Mouse (Mus musculus): ENCODE measurements around the gene Phf10. TPM values are rescaled to one million over a fixed set of nuclear protein-coding genes. Genes with fewer than 3 reads are reported as not detected.
"Not testable (repeated sequence)": the region's sequence is repeated elsewhere in the genome, so short reads cannot be mapped to it uniquely, and the experiment has no call there.

Phf10 gene
- polyA plus RNA-seq (2016; fragmentation: Nextera tagmentation; extraction: Ambion mirVana) = 23.6 and 27.0 TPM in 2 replicates

DNA sequence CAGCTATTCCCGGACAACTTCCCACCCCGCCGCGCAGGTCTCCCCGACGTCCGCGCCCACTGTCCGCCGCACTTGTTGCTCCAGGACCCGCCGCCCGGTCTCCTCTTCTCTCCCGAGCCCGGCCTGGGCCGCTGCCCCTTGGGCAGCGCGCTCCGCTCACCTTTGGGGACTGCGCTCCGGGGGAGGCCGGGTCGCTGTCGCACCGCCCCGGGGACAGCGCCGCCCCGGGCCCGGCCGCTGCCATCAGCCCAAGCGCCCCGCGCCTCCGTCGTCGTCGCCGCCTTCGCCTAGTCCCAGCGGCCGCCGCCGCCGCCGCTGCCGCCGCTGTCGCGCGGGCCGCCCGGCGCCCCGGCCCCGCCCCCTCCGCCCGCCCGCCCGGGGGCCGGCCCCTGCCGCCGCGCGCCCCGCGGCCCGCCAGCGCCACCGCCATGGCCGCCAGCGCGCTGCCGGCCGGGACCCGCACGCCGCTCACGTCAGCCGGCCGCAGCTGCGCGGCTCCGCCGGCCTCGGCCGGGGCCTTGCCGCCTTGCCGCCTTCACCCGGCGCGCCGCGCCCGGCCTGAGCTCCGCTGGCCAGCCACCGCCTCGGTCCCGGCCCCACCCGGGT is at the start of gene Phf10:
Gene Phf10 (minus strand): TSS at position 323 of the 606 bp plus-strand sequence.
- not testable (repeated sequence) for H3K27me3 ChIP-seq; H3K36me3 ChIP-seq (replicated peaks); H3K4me1 ChIP-seq; H3K9me3 ChIP-seq
- peak; percentile 83 for ATAC-seq (ENCODE audit: low FRiP score)
- Histone ChIP-seq H3K9ac (peak within 1 kb of the TSS; percentile 77), H3K4me3 (replicated peaks) (peak within 1 kb of the TSS; percentile 79), H3K27ac (peak within 1 kb of the TSS; percentile 69), H3K4me2 (peak within 1 kb of the TSS; percentile 93)
- WGBS = under 1% methylated on average over 40 of the region's 100 CpGs

DNA sequence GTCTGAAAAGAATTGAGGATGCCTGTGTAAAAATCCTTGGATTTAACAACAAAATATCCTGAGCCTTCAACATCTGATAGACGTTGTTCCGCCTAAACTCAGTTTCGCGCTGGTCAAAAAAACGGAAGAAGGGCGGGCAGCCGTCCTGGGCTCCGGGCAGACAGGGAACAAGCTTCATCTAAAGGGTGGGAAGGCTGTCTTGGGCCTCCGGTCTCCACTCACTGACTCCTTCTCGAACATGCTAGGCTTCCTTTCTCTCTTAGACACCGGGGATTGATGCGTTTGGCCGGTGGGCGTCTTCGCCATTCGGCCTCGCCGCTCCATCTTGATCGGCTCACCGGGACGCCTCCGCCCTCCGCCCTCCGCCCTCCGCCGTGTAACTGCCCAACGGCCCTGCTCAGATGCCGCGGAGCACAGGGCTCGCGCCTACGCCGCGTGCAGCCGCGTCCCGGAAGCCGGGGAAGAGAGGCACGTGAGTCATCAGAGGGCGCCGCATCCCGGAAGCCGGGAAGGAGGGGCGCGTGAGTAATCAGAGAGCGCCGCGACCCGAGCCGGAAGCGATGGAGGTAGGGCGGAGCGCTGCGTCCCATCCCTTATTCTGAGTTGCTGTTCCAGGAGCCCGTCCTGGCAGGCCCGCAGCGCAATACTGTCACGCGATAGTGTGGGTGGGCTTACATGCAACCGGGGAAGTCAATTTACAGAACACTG is 48.8 kb upstream of the Phf10 start, which contains the start of gene Gm3435:
Gene Gm3435 (plus strand): TSS at position 471 of the 708 bp plus-strand sequence.
- H3K4me1 ChIP-seq; H3K27ac ChIP-seq; H3K4me3 ChIP-seq (replicated peaks); H3K36me3 ChIP-seq (replicated peaks); H3K27me3 ChIP-seq; H3K4me2 ChIP-seq; H3K9me3 ChIP-seq; H3K9ac ChIP-seq: not testable (repeated sequence)
- peak; percentile 97 for ATAC-seq (ENCODE audit: low FRiP score)
- no CpG with 5 or more reads among the region's 60 CpGs for WGBS

DNA sequence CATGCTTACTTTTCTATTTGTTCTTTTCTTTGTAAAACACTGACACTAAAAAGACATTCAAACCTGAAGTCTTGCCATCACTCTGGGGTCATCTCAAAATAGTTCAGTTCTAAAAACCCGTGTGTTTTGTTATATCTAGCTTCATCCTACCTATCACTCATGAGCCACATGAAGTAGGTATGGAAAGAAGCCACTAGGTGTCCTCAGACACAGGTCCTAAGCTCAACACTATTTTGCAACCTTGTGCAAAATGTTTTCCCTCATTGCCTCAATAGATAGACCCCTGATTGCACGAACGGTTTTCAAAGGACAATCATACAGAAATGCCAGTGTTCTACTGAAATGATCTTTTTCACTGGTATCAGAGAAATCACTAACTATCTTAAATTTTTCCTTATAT is 48.0 kb upstream of the Phf10 start:
- H3K4me1 ChIP-seq; H3K27ac ChIP-seq; H3K9ac ChIP-seq; H3K4me3 ChIP-seq (replicated peaks); H3K4me2 ChIP-seq; H3K9me3 ChIP-seq; H3K27me3 ChIP-seq; H3K36me3 ChIP-seq (replicated peaks); ATAC-seq (ENCODE audit: low FRiP score): not testable (repeated sequence)
- no CpG with 5 or more reads among the region's 3 CpGs for WGBS

DNA sequence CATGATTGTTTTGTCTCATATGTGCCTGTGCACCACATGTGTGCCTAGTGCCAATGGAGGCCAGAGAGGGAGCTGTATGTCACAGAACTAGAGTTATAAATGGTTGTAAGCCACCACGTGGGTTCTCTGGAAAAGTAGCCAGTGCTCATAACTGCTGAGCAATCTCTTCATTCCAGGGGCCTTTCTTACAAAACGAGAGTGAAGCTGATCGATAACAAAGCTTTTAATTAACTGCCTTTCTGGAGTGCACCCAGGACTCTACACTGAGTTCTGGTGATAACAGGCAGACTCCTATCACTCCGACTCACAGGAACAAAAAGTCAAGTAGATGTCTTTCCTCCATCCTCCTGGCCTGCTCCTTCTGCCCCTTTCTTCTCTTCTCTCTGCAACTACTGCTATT is 39.0 kb upstream of the Phf10 start:
- not testable (repeated sequence) for H3K9ac ChIP-seq; H3K27me3 ChIP-seq; H3K4me2 ChIP-seq; H3K36me3 ChIP-seq (replicated peaks); ATAC-seq (ENCODE audit: low FRiP score); H3K4me3 ChIP-seq (replicated peaks); H3K27ac ChIP-seq; H3K4me1 ChIP-seq; H3K9me3 ChIP-seq
- WGBS = no CpG with 5 or more reads among the region's 4 CpGs

DNA sequence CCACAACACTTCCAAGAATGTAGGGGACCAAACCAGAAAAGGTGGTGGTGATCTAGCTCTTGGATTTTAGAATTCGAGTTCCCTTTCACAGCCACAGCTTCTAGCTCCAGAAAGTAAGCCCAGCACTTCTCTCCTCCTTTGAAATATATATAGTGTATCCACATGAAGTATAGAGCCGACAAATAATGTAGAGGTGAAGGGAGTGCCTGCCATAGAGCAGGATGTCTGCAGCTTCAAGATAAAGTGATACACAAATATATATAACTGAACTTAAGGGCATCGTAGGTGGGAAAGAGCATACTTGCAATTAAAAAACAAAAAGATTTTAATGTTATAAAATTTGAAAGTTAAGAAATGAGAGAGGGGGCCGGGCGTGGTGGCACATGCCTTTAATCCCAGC is 33.1 kb upstream of the Phf10 start:
- no CpG with 5 or more reads among the region's 5 CpGs for WGBS

DNA sequence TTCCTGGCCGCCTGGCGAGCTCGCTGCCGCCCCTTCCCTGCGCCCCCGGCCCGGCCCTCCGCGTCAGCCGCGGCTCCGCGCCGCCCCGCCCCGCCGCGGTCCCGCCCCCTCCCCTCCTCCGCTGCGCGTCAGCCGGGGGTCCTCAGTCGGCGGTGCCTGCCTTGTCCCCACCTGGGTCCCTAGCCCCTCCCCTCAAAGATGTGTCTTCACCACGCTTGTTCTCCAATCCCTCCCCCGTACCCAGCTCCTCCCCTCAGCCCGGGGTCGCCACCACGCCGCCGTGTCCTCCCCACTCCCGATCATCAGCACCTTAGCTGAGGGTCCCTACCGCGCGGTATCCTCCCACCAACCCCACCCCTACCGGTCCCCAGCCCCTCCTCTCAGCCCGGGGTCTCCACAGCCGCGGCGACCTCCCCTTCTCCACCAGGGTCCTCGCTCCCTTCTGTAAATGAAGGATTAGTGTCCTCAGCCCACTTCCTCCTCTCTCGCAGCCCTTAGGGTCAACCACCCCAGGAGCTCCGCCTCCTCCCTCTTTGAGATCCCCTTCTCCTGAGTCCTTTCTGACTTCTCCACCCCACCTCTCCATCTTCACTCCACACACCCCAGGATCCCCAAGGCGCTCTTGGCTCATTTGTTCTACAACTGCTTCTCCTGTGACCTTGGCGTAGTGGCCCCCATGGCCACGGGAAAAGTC is 32.2 kb upstream of the Phf10 start:
- H3K9me3 ChIP-seq; H3K4me3 ChIP-seq (replicated peaks); H3K4me1 ChIP-seq; H3K9ac ChIP-seq; H3K27me3 ChIP-seq; H3K27ac ChIP-seq; H3K4me2 ChIP-seq; H3K36me3 ChIP-seq (replicated peaks): not testable (repeated sequence)
- peak; percentile 94 for ATAC-seq (ENCODE audit: low FRiP score)
- WGBS = no CpG with 5 or more reads among the region's 47 CpGs

More for the DNA sequence above, 33.1 kb upstream of the Phf10 start:
- not testable (repeated sequence) for H3K4me2 ChIP-seq; H3K4me3 ChIP-seq (replicated peaks); H3K9ac ChIP-seq; H3K27me3 ChIP-seq; H3K9me3 ChIP-seq; H3K27ac ChIP-seq; H3K4me1 ChIP-seq; ATAC-seq (ENCODE audit: low FRiP score); H3K36me3 ChIP-seq (replicated peaks)

DNA sequence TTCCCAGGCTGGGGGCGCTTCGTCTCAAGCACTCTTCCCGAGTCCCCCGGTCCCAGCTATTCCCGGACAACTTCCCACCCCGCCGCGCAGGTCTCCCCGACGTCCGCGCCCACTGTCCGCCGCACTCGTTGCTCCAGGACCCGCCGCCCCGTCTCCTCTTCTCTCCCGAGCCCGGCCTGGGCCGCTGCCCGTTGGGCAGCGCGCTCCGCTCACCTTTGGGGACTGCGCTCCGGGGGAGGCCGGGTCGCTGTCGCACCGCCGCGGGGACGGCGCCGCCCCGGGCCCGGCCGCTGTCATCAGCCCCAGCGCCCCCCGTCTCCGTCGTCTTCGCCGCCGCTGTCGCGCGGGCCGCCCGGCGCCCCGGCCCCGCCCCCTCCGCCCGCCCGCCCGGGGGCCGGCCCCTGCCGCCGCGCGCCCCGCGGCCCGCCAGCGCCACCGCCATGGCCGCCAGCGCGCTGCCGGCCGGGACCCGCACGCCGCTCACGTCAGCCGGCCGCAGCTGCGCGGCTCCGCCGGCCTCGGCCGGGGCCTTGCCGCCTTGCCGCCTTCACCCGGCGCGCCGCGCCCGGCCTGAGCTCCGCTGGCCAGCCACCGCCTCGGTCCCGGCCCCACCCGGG is 31.6 kb upstream of the Phf10 start:
- WGBS = no CpG with 5 or more reads among the region's 98 CpGs
- H3K4me2 ChIP-seq; H3K36me3 ChIP-seq (replicated peaks); H3K27ac ChIP-seq; H3K9me3 ChIP-seq; H3K4me3 ChIP-seq (replicated peaks); H3K27me3 ChIP-seq; H3K9ac ChIP-seq; H3K4me1 ChIP-seq: not testable (repeated sequence)
- peak; percentile 79 for ATAC-seq (ENCODE audit: low FRiP score)

DNA sequence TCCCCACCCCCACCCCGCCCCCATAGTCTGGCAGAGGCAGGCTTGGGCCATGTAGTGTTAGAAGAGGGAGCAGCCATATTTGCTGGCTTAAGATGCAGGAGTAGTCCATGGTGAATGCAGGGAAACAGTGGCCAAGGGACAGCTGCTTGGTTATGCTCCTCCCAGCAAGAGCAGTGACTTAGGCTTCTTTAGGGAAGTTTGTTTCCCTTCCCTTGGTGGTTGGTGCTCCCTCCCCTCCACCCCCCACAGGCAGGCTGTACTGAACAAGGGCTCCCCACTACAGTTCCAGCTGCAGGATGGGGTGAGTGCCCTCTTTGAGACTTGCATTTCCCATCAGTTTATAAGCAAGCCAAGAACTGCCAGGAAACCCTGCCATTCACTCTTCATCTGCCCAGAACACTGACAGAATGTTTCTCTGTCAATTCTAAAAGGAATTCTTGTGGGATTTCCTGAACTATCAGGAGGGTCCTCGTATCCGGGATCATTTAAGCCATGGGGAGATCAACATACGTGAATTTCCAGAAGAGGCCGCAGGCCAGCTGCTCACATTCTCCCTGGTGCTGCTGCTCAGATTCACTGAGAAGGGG is 29.1 kb upstream of the Phf10 start:
- H3K4me1 ChIP-seq; H3K36me3 ChIP-seq (replicated peaks); ATAC-seq (ENCODE audit: low FRiP score); H3K4me3 ChIP-seq (replicated peaks); H3K27ac ChIP-seq; H3K9ac ChIP-seq; H3K4me2 ChIP-seq; H3K27me3 ChIP-seq; H3K9me3 ChIP-seq: not testable (repeated sequence)
- 86% methylated on average over 4 of the region's 5 CpGs for WGBS

DNA sequence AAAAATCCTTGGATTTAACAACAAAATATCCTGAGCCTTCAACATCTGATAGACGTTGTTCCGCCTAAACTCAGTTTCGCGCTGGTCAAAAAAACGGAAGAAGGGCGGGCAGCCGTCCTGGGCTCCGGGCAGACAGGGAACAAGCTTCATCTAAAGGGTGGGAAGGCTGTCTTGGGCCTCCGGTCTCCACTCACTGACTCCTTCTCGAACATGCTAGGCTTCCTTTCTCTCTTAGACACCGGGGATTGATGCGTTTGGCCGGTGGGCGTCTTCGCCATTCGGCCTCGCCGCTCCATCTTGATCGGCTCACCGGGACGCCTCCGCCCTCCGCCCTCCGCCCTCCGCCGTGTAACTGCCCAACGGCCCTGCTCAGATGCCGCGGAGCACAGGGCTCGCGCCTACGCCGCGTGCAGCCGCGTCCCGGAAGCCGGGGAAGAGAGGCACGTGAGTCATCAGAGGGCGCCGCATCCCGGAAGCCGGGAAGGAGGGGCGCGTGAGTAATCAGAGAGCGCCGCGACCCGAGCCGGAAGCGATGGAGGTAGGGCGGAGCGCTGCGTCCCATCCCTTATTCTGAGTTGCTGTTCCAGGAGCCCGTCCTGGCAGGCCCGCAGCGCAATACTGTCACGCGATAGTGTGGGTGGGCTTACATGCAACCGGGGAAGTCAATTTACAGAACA is 17.4 kb upstream of the Phf10 start, which contains the start of the genes 9030025P20Rik and Gm3417:
Gene 9030025P20Rik (plus strand): TSS at position 107 of the 677 bp plus-strand sequence.
Gene Gm3417 (minus strand): TSS at position 429 of the 677 bp plus-strand sequence.
- H3K9me3 ChIP-seq; H3K27ac ChIP-seq; H3K36me3 ChIP-seq (replicated peaks); H3K9ac ChIP-seq; H3K4me2 ChIP-seq; H3K4me1 ChIP-seq; H3K27me3 ChIP-seq: not testable (repeated sequence)
- ATAC-seq (ENCODE audit: low FRiP score) = peak; percentile 98
- no CpG with 5 or more reads among the region's 60 CpGs for WGBS
- 0 out of 2 replicates have a peak within 1 kb of the TSS, but pooled peaks have one; percentile 19 for H3K4me3 ChIP-seq (replicated peaks)

DNA sequence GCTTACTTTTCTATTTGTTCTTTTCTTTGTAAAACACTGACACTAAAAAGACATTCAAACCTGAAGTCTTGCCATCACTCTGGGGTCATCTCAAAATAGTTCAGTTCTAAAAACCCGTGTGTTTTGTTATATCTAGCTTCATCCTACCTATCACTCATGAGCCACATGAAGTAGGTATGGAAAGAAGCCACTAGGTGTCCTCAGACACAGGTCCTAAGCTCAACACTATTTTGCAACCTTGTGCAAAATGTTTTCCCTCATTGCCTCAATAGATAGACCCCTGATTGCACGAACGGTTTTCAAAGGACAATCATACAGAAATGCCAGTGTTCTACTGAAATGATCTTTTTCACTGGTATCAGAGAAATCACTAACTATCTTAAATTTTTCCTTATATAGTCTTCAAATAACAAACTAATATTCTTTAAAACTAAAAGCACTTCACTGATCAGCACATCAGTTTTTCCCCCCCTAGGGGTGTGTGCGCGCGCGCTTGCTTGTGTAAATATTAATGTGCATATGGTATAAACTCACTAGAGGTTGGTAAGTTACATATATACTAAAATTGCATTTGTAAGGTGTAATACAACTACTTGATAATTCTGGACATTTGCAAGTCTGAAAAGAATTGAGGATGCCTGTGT is 16.8 kb upstream of the Phf10 start:
- H3K4me2 ChIP-seq; H3K36me3 ChIP-seq (replicated peaks); H3K9ac ChIP-seq; H3K4me1 ChIP-seq; H3K27me3 ChIP-seq; H3K27ac ChIP-seq; H3K9me3 ChIP-seq: not testable (repeated sequence)
- WGBS = under 1% methylated on average over 4 of the region's 7 CpGs
- 0 out of 2 replicates have a peak overlapping the region, but pooled peaks have one; percentile 19 for H3K4me3 ChIP-seq (replicated peaks)
- peak; percentile 20; the same call in 1 of the 2 replicates for ATAC-seq (ENCODE audit: low FRiP score)

DNA sequence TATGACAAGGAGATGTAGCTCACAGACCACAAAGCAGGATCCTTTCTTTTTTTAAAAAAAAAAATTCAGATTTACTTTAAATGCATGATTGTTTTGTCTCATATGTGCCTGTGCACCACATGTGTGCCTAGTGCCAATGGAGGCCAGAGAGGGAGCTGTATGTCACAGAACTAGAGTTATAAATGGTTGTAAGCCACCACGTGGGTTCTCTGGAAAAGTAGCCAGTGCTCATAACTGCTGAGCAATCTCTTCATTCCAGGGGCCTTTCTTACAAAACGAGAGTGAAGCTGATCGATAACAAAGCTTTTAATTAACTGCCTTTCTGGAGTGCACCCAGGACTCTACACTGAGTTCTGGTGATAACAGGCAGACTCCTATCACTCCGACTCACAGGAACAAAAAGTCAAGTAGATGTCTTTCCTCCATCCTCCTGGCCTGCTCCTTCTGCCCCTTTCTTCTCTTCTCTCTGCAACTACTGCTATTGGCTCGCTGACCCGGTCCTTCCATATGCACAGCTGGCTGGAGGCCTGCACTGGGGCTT is 7.4 kb upstream of the Phf10 start:
- not testable (repeated sequence) for ATAC-seq (ENCODE audit: low FRiP score); H3K9ac ChIP-seq; H3K4me2 ChIP-seq; H3K4me1 ChIP-seq; H3K9me3 ChIP-seq; H3K27me3 ChIP-seq; H3K4me3 ChIP-seq (replicated peaks); H3K27ac ChIP-seq; H3K36me3 ChIP-seq (replicated peaks)
- WGBS = no CpG with 5 or more reads among the region's 6 CpGs

Measured in forebrain, embryonic 12.5 days (tissue).